Mouse (Mus musculus) CH12.LX (cell line): Measurements from ENCODE around the gene 1700020A23Rik. TPM values are rescaled to one million over a fixed set of nuclear protein-coding genes. Genes with fewer than 3 reads are reported as not detected.
"Not testable (repeated sequence)": the region's sequence is repeated elsewhere in the genome, so short reads cannot be mapped to it uniquely, and the experiment has no call there.

Experiments
- DNase-seq: peaks from one replicate; pipeline ENCODE4 v3.0.0-alpha.2; 2013; ENCODE audit errors: extremely low read depth
- H3K27ac ChIP-seq: 2 replicates; pipeline ENCODE4 v1.5.1; 2012; ENCODE audit warnings: low read depth, mild to moderate bottlenecking, control low read depth, moderate library complexity; ENCODE audit not compliant: insufficient read depth
- H3K27me3 ChIP-seq: replicated peaks from 2 replicates; pipeline ENCODE3; 2012; ENCODE audit warnings: inconsistent platforms
- H3K36me3 ChIP-seq, 2 experiments: replicated peaks in 1 of 2; 2 replicates each; pipeline versions ENCODE3 to v1.6.1; 2012; ENCODE audit warnings: inconsistent platforms in 1 of 2, low read length in 1 of 2, mild to moderate bottlenecking in 1 of 2, mixed read lengths in 1 of 2, moderate library complexity in 1 of 2; ENCODE audit not compliant: control insufficient read depth in 1 of 2, insufficient read depth in 1 of 2
- H3K4me1 ChIP-seq, 2 experiments: 2 replicates each; pipeline ENCODE4 v1.6.1; 2012; ENCODE audit warnings: inconsistent platforms in 1 of 2, moderate library complexity in 1 of 2; ENCODE audit not compliant: insufficient read depth in 2 of 2, control insufficient read depth in 1 of 2
- H3K4me2 ChIP-seq: 2 replicates; pipeline ENCODE4 v1.6.1; 2012; ENCODE audit warnings: low read depth, mild to moderate bottlenecking, control low read depth; ENCODE audit not compliant: poor library complexity, insufficient read depth, severe bottlenecking
- H3K4me3 ChIP-seq, 3 experiments: fragments of 150-350 bp in 1 of 3; sonication (generic) in 1 of 3; replicated peaks in 1 of 3; 2 replicates each; pipeline versions ENCODE3 to v1.5.1; 2011 to 2012; ENCODE audit warnings: low read depth in 2 of 3, low read length in 2 of 3, mild to moderate bottlenecking in 2 of 3, moderate library complexity in 2 of 3, control low read depth in 1 of 3, improper control_type of control experiment in 1 of 3, inconsistent platforms in 1 of 3, mixed read lengths in 1 of 3; ENCODE audit not compliant: poor library complexity in 1 of 3
- H3K79me2 ChIP-seq: replicated peaks from 2 replicates; pipeline ENCODE4 v1.6.1; 2012; ENCODE audit warnings: mild to moderate bottlenecking, moderate library complexity; ENCODE audit not compliant: control insufficient read depth, poor library complexity, insufficient read depth, severe bottlenecking; ENCODE audit errors: extremely low read depth
- H3K9ac ChIP-seq: 2 replicates; pipeline ENCODE4 v1.6.1; 2012; ENCODE audit warnings: low read depth, mild to moderate bottlenecking, control low read depth, moderate library complexity; ENCODE audit not compliant: insufficient read depth
- H3K9me3 ChIP-seq: replicated peaks from 2 replicates; pipeline ENCODE3; 2012; ENCODE audit warnings: low read length, inconsistent platforms, mixed read lengths
- BHLHE40 ChIP-seq: IDR thresholded peaks from 2 replicates; pipeline ENCODE4 v1.6.1; 2011; ENCODE audit warnings: mild to moderate bottlenecking, low read depth, low read length, improper control_type of control experiment
- E2F4 ChIP-seq: IDR thresholded peaks from 2 replicates; pipeline ENCODE4 v1.6.1; 2011; ENCODE audit warnings: low read depth, low read length, improper control_type of control experiment; ENCODE audit not compliant: insufficient replicate concordance
- ETS1 ChIP-seq: conservative IDR thresholded peaks from 2 replicates; pipeline ENCODE4 v1.6.1; 2012; ENCODE audit warnings: low read depth, mild to moderate bottlenecking, inconsistent platforms, low read length, improper control_type of control experiment, moderate library complexity
- GABPA ChIP-seq: IDR thresholded peaks from 2 replicates; pipeline ENCODE4 v1.6.1; 2012; ENCODE audit warnings: low read depth, low read length, improper control_type of control experiment, inconsistent platforms; ENCODE audit not compliant: insufficient replicate concordance
- HCFC1 ChIP-seq: IDR thresholded peaks from 2 replicates; pipeline ENCODE4 v1.6.1; 2012; ENCODE audit warnings: low read depth, mild to moderate bottlenecking, inconsistent platforms, low read length, improper control_type of control experiment
- JUN ChIP-seq: IDR thresholded peaks from 2 replicates; pipeline ENCODE4 v1.6.1; 2011; ENCODE audit warnings: low read depth, mild to moderate bottlenecking, low read length, improper control_type of control experiment, moderate library complexity; ENCODE audit not compliant: insufficient read depth
- MAX ChIP-seq: IDR thresholded peaks from 2 replicates; pipeline ENCODE4 v1.6.1; 2011; ENCODE audit warnings: low read length, improper control_type of control experiment
- MAZ ChIP-seq: IDR thresholded peaks from 2 replicates; pipeline ENCODE4 v1.6.1; 2012; ENCODE audit warnings: low read depth, mild to moderate bottlenecking, inconsistent platforms, low read length, improper control_type of control experiment, moderate library complexity
- MEF2A ChIP-seq: IDR thresholded peaks from 2 replicates; pipeline ENCODE4 v1.6.1; 2014; ENCODE audit warnings: low read depth, mild to moderate bottlenecking, inconsistent platforms, low read length, improper control_type of control experiment, borderline replicate concordance
- MXI1 ChIP-seq: IDR thresholded peaks from 2 replicates; pipeline ENCODE4 v1.6.1; 2011; ENCODE audit warnings: mild to moderate bottlenecking, low read depth, low read length, improper control_type of control experiment
- NELFE ChIP-seq: IDR thresholded peaks from 2 replicates; pipeline ENCODE4 v1.6.1; 2011; ENCODE audit warnings: low read depth, low read length, improper control_type of control experiment
- NRF1 ChIP-seq: IDR thresholded peaks from 2 replicates; pipeline ENCODE4 v1.6.1; 2014; ENCODE audit warnings: low read depth, mild to moderate bottlenecking, inconsistent platforms, low read length, improper control_type of control experiment, moderate library complexity
- PAX5 ChIP-seq: IDR thresholded peaks from 2 replicates; pipeline ENCODE4 v1.6.1; 2012; ENCODE audit warnings: low read length, inconsistent platforms, mixed read lengths
- POLR2A ChIP-seq: IDR thresholded peaks from 2 replicates; pipeline ENCODE4 v1.6.1; 2011; ENCODE audit warnings: low read depth, mild to moderate bottlenecking, improper control_type of control experiment, low read length
- RCOR1 ChIP-seq: conservative IDR thresholded peaks from 2 replicates; pipeline ENCODE4 v1.6.1; 2012; ENCODE audit warnings: low read depth, mild to moderate bottlenecking, inconsistent platforms, low read length, improper control_type of control experiment
- TBP ChIP-seq: conservative IDR thresholded peaks from 2 replicates; pipeline ENCODE4 v1.6.1; 2011; ENCODE audit warnings: low read depth, low read length, improper control_type of control experiment
- TCF12 ChIP-seq: IDR thresholded peaks from 2 replicates; pipeline ENCODE4 v1.6.1; 2014; ENCODE audit warnings: low read depth, mild to moderate bottlenecking, inconsistent platforms, low read length, improper control_type of control experiment
- UBTF ChIP-seq: IDR thresholded peaks from 2 replicates; pipeline ENCODE4 v1.6.1; 2012; ENCODE audit warnings: low read depth, mild to moderate bottlenecking, inconsistent platforms, low read length, improper control_type of control experiment, moderate library complexity
- USF1 ChIP-seq: IDR thresholded peaks from 2 replicates; pipeline ENCODE4 v1.6.1; 2014; ENCODE audit warnings: low read depth, mild to moderate bottlenecking, inconsistent platforms, low read length, improper control_type of control experiment
- USF2 ChIP-seq: conservative IDR thresholded peaks from 2 replicates; pipeline ENCODE4 v1.6.1; 2011; ENCODE audit warnings: low read depth, low read length, improper control_type of control experiment
- ZC3H11A ChIP-seq: IDR thresholded peaks from 2 replicates; pipeline ENCODE4 v1.6.1; 2012; ENCODE audit warnings: low read depth, mild to moderate bottlenecking, inconsistent platforms, low read length, improper control_type of control experiment
- ZKSCAN1 ChIP-seq: IDR thresholded peaks from 2 replicates; pipeline ENCODE4 v1.6.1; 2012; ENCODE audit warnings: low read depth, inconsistent platforms, low read length, improper control_type of control experiment, borderline replicate concordance
- dilution Hi-C: fragments of 300-500 bp; cut with MboI; formaldehyde crosslinking; loops from 2 replicates; pipeline ENCODE4 v1.14.3; 2020; ENCODE audit warnings: low sequenced_read_pairs; ENCODE audit not compliant: extremely low pct_unique_long_range_greater_than_20kb, extremely low pct_ligation_motif_present
- in situ Hi-C: fragments of 300-500 bp; cut with MboI; formaldehyde crosslinking; loops from 3 replicates; pipeline ENCODE4 v1.14.3; 2019; ENCODE audit warnings: low sequenced_read_pairs, low pct_ligation_motif_present, low pct_unique_long_range_greater_than_20kb, mixed read lengths
- polyA plus RNA-seq: library from polyadenylated mRNA; unstranded; fragments of >175 nt; gene quantifications from 2 replicates; pipeline ENCODE4 v1.2.1, GENCODE M21; 2012; ENCODE audit warnings: low read depth; ENCODE audit not compliant: insufficient read length
- total RNA-seq, 2 experiments: library from RNA; depleted of rRNA; stranded (reverse); fragments of 300-350 nt in 1 of 2; fragments of >200 nt in 1 of 2; gene quantifications; 2 replicates each; pipeline ENCODE4 v1.2.3; 2012 to 2014

1700020A23Rik gene
- total and polyA plus RNA-seq, 3 experiments: not detected

- peak; percentile 73 for TF ChIP-seq HCFC1
- no peak for TF ChIP-seq ETS1
- TF ChIP-seq MAX: no peak
- TF ChIP-seq NELFE: 0 out of 2 replicates have a peak, but pooled peaks have one; percentile 22
- TF ChIP-seq E2F4: no peak
- no peak for TF ChIP-seq GABPA
- TF ChIP-seq TCF12: no peak
- no peak for TF ChIP-seq BHLHE40
- TF ChIP-seq ZC3H11A: no peak
- no peak for TF ChIP-seq MXI1
- TF ChIP-seq JUN: no peak
- no peak for TF ChIP-seq NRF1
- no peak for TF ChIP-seq USF2
- peak; percentile 55 for TF ChIP-seq USF1
- TF ChIP-seq TBP: 0 out of 2 replicates have a peak, but pooled peaks have one; percentile 34
- TF ChIP-seq ZKSCAN1: no peak
- no peak for TF ChIP-seq RCOR1
- TF ChIP-seq, all 38 proteins: peak for 11
Observed at GRCm38 (mm10) chr2:130365211-130366094, 39.6 kb upstream of the 1700020A23Rik start (continued).

GRCm38 (mm10) chr2:130367386-130367785 is 37.7 kb upstream of the 1700020A23Rik start:
- H3K4me1 ChIP-seq: peaks cover 0 to 8% of the 10 kb centered on the region in 2 experiments; a peak in 3 of 4 replicates
- no peak overlapping the region for H3K9ac ChIP-seq
- H3K36me3 ChIP-seq: no peaks in the 10 kb centered on the region
- no peak overlapping the region for H3K27ac ChIP-seq
- H3K4me3 ChIP-seq: no peak overlapping the region
- DNase-seq: no peak
- TF ChIP-seq POLR2A (no peak), TBP (no peak), RCOR1 (no peak), UBTF (no peak), MEF2A (no peak), E2F4 (no peak), ZC3H11A (no peak), PAX5 (no peak), MAZ (no peak)
- no peaks in the 10 kb centered on the region for H3K9me3 ChIP-seq
- no peaks in the 10 kb centered on the region for H3K79me2 ChIP-seq
- in situ Hi-C loops: loop anchor here (10.0 kb wide), 1 partner anchor 73 kb away; the partner anchor contains the start of gene Ebf4
- peaks cover 57% of the 10 kb centered on the region for H3K27me3 ChIP-seq
- H3K4me2 ChIP-seq: no peak overlapping the region
- dilution Hi-C loops: no loop called here

GRCm38 (mm10) chr2:130373026-130373425 is 32.0 kb upstream of the 1700020A23Rik start:
- H3K27ac ChIP-seq, DNase-seq, H3K79me2 ChIP-seq, dilution Hi-C loops, H3K4me1 ChIP-seq, H3K36me3 ChIP-seq, H3K4me3 ChIP-seq, H3K4me2 ChIP-seq, in situ Hi-C loops, H3K9me3 ChIP-seq, H3K9ac ChIP-seq: not testable (repeated sequence)
- peaks cover 61% of the 10 kb centered on the region for H3K27me3 ChIP-seq
